Mouse (Mus musculus) lung, postnatal 25 days (tissue): ENCODE results near the gene Chrm5.
A peak's percentile ranks its signal among the peaks of the same experiment; 100 is the strongest.

Source experiments
- DNase-seq: peaks from one replicate; pipeline ENCODE4 v3.0.0; 2022; ENCODE audit warnings: low spot score

Gene Chrm5

GRCm38 (mm10) chr2:112480669-112481068, at the start of gene Chrm5:
Gene Chrm5 (minus strand): TSS chr2:112480769.
- no peak for DNase-seq

- no peak for DNase-seq
These were observed 46.4 kb upstream of the Chrm5 start for GRCm38 (mm10) chr2:112526933-112527332.

- no peak for DNase-seq
These were observed 40.2 kb upstream of the Chrm5 start for GRCm38 (mm10) chr2:112520526-112521482.

GRCm38 (mm10) chr2:112518541-112518940, 38.0 kb upstream of the Chrm5 start:
- DNase-seq, result no peak

GRCm38 (mm10) chr2:112517218-112517617, 36.6 kb upstream of the Chrm5 start:
- no peak for DNase-seq

- no peak for DNase-seq
These were observed 36.2 kb upstream of the Chrm5 start for GRCm38 (mm10) chr2:112516728-112517127.

GRCm38 (mm10) chr2:112513036-112513435, 32.5 kb upstream of the Chrm5 start:
- DNase-seq, result no peak

- DNase-seq, result peak; percentile 10
These were observed 29.6 kb upstream of the Chrm5 start for GRCm38 (mm10) chr2:112510140-112510539.

GRCm38 (mm10) chr2:112507444-112507843, 26.9 kb upstream of the Chrm5 start:
- no peak for DNase-seq

- no peak for DNase-seq
These were observed 26.4 kb upstream of the Chrm5 start for GRCm38 (mm10) chr2:112506841-112507435.

- no peak for DNase-seq
These were observed 23.4 kb upstream of the Chrm5 start for GRCm38 (mm10) chr2:112503978-112504377.

- peak; percentile 79 for DNase-seq
These were observed 20.6 kb upstream of the Chrm5 start for GRCm38 (mm10) chr2:112501209-112501608.

GRCm38 (mm10) chr2:112497851-112498250, 17.3 kb upstream of the Chrm5 start:
- DNase-seq, result no peak

- DNase-seq, result no peak
These were observed 13.1 kb upstream of the Chrm5 start for GRCm38 (mm10) chr2:112493539-112494260.

GRCm38 (mm10) chr2:112492856-112493538, 12.4 kb upstream of the Chrm5 start, which contains the start of gene Aven:
Gene Aven (plus strand): TSS chr2:112492964.
- DNase-seq, result peak; percentile 81

- no peak for DNase-seq
These were observed 11.9 kb upstream of the Chrm5 start for GRCm38 (mm10) chr2:112492431-112492855.

- no peak for DNase-seq
These were observed 11.1 kb upstream of the Chrm5 start for GRCm38 (mm10) chr2:112491629-112492028.

- DNase-seq, result no peak
These were observed 10.1 kb upstream of the Chrm5 start for GRCm38 (mm10) chr2:112490483-112491196.

GRCm38 (mm10) chr2:112484886-112485285, 4.3 kb upstream of the Chrm5 start:
- DNase-seq, result peak; percentile 37

GRCm38 (mm10) chr2:112483334-112483651, 2.7 kb upstream of the Chrm5 start:
- no peak for DNase-seq
